Mouse (Mus musculus) heart, adult 18-20 months (tissue): Measurements from ENCODE around the gene Tmem274. TPM values are rescaled to one million over a fixed set of nuclear protein-coding genes. Genes with fewer than 3 reads are reported as not detected.
"Not testable (repeated sequence)": the region's sequence is repeated elsewhere in the genome, so short reads cannot be mapped to it uniquely, and the experiment has no call there.

Source experiments
- DNase-seq, 2 experiments: peaks; one replicate each; pipeline ENCODE4 v3.0.0; 2021 to 2022; ENCODE audit warnings: mixed read lengths in 1 of 2
- long read RNA-seq, 2 experiments: library from polyadenylated mRNA; stranded (forward); transcript quantifications; one replicate each; pipeline ENCODE4 v2.0.0; 2021
- total RNA-seq, 2 experiments: library from RNA; stranded (reverse); gene quantifications; 2 replicates each; pipeline ENCODE4 v1.2.3; 2021

Tmem274 gene
- not detected for total RNA-seq
- long read RNA-seq, experiment 1: 0 reads
- long read RNA-seq, experiment 2: 0 reads

DNA sequence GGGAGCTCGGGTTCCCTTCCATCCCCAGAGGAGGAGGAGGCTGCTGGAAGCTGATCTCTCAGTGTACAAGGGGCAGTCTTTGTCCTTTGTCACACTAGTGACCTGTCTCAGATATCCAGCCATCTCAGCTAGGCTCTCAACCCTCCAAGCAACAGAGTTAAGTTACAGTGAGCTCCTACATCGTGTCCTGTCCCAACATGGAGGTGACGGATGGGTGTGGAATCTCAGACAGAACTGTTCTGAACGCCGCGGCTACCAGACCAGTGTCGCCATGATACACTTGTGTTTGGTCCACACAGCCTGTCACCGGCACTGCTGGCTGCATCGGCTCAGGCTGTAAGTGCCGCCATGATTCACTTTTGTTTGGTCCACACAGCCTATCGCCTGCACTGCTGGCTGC lies at the start of gene Tmem274:
Tmem274 (plus strand) TSS at position 301 of the 400 bp plus-strand sequence.
- no peak for DNase-seq

DNA sequence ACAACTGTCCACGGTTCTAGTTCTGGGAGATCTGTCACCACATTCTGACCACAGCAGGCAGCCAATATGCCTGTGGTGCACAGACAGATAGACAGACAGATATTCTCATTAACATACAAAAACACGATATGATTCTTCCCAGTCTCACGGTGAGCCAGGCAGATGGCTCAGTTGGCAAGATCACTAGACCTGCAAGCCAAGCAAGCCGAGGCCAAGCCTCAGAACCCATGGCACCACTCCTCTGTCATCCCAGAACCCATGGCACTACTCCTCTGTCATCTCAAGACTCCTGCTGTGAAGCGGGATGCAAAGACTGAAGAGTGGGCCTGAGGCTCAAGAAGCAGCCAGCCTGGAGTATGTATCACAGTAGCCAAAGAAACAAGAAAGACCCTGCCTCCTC lies 47.6 kb upstream of the Tmem274 start:
- DNase-seq: no peak

DNA sequence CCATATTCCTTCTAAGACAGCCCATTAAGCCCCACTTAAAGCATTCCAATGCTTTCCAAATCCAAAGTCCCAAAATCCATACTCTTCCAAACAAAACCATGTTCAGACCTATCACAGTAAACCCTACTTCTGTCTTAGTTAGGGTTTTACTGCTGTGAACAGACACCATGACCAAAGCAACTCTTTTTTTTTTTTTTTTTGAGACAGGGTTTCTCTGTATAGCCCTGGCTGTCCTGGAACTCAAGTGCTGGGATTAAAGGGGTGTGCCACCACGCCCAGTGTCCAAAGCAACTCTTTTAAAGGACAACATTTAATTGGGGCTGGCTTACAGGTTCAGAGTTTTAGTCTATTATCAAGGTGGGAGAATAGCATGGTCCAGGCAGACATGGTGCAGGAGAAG lies 45.3 kb upstream of the Tmem274 start:
- not testable (repeated sequence) for DNase-seq

DNA sequence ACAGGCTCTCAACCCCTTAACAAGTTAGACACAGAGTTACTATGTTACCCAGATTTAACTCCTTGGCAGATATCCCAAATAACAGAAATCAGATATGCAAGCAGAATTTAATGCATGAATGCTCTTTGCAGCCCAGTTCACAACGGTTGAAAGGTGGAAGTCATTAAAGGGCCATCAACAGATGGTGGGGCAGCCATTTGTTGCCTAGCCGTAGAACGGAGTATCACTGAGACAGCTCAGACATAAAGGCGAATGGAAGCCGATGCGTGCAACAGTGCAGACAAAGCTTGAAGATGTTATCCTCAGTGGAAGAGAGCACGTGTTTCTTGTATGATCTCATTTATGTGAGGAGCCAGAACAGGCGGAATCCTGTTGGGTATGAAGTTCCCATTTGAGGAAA lies 36.6 kb upstream of the Tmem274 start:
- DNase-seq: no peak

DNA sequence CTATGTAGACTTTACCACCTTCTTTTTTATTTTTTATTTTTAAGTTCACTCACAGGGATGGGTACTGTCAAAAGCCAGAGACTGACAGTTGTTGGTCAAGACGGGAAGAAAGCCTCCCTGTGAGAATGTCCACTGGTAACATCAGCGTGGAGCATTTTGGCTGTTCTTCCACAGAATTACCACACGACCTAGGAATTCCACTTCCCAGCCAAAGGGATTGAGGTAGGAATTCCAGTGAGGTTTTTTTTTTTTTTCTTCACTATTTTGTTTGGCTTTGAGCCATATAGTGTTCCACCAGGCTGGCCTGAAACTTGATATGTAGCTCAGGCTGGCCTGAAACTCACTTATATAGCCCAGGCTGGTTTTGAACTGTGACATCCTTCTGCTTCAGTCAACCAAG lies 34.7 kb upstream of the Tmem274 start:
- peak; percentile 58 to 67 for DNase-seq

DNA sequence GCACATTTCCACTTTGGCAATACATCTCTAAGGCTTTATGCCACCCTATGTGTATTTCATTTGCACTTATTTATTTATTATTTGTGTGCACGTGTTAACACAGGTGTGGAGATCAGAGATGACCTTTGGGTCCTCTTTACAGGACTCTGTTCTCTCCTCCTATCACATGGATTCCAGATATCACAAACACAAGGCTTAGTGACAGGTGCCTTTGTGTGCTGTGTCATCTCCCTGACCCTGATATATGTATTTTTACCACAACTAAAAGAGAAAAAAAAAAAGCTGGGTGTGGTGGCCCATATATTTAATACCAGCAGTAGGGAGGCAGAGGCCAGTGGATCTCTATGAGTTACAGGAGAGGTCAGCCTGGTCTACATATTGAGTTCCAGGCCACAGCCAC lies 32.7 kb upstream of the Tmem274 start:
- no peak for DNase-seq

DNA sequence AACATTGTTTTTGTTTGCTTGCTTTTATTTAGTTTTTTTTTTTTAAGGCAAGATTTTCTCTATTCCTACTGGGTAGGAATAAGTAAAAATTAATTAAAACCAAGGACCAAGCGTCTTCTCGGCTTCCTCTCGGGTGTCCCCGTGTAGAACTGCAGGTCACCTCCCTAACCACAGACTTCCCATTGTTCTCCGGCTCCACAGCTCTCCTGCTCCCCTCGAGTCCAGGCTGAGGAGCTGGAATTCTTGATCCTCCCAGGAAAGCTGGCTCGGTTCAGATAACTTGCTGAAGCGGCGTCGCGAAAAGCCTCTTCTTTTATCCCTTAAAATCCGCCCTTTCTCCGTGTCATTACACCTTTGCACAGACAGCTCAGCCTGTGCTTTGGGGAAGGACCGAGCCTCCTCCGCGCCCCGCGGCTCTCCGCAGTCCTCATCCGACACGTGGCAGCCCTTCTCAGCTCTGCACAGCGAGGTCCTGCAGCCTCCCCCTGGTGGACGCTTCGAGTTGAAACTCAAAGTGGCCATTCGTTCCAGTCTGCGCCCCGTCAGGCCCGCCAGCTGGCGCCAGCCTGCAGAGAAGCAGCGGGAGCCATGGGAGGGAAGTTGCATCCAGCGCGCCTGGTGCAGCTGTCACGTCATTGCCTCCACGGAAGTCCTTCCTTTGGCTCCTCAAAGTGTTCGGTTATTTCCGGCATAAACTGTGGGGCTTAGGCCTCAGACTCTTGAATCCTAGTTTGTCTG lies 32.0 kb upstream of the Tmem274 start:
- peak; percentile 89 to 95 for DNase-seq

DNA sequence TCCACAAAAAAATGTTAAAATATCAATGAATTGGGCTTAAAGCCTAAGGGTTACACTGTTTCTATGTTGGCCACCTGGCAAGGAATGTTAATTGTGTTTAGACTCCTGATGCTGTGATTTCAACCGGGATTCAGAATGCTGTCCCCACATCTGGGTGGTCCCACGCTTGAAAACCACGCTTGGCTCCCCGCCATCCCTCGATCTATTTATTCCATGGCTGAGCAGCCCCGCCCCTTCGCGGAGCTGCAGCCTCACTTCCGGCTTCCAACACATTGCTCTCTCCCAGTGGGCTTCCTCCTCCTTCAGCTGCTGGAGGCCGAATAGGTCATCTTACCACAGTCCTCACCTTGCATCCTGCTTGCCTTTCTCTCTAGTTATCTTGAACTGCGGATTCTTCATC lies 31.3 kb upstream of the Tmem274 start:
- peak; percentile 46 to 57 for DNase-seq

DNA sequence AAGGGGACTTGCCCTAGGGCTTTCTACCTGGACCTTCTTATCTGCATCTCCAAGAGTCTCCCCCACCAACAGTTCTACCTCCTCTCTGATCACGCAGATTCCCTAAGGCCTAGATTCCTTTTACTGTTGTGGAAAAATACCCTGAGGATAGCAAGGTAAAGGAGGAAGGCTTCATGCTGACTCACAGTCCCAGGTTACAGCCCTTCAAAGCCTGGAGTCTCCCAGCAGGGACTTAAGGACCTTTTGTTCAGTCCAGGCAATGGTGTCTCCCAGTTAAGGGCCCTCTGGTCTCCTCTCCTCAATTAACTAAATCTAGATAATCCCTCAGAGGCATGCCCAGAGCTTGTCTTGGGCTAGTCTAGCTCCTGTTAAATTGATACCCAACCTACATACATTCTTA lies 30.9 kb upstream of the Tmem274 start:
- DNase-seq: no peak

DNA sequence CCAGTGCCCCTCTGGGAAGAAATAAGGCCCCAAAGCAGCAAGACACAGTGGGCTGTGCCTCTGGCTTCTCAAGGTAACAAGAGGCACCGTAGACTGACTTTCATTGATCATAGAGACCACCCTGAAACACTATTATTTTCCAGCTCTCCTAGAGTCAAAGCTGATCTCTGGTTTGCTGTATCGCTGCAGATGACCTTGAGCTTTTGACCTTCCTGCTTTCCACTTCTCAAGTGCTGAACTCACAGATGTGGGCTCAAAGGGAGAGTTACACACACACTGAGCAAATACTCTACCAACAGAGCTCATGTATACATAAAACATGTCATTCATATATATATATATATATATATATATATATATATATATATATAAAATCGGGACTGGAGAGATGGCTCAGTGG lies 26.5 kb upstream of the Tmem274 start:
- DNase-seq: no peak

DNA sequence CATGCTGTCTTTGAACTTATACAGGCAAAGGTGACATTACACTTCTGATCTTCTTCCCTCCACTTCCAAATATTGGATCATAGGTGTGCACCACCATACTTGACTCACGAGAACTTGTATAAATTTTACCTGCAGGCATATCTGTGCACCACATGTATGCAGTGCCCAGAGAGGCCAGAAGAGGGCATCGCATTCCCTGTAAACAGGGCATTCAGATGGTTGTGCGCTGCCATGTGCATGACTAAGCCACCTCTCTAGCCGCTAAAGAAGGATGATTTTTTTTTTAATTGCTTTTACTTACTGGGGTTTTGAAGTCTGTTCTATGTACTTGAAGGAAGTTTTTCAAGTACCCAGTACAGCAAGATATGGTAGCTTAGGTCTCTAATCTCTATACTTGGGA lies 23.5 kb upstream of the Tmem274 start:
- DNase-seq: peak; percentile 32 to 57

DNA sequence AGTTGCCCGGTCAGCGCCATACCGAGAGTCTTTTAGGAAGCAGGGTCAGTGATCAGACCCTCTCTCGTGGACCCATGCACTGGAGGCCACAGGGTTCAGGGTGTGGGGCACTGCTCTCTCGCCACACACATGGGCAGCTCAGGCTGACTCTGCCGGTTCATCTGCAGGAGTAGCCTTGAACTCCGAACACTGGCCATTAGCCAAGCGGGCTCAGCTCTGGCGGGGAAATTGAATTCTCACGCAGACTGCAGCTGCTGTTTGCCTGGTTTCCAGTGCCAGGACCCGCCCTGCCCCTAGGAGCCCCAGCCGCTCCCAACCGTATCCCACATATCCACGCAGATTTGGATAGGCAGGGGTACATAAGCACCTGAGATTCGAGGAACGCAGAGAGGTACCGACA lies 22.9 kb upstream of the Tmem274 start:
- DNase-seq: peak in 1 of 2 experiments; percentile 27

DNA sequence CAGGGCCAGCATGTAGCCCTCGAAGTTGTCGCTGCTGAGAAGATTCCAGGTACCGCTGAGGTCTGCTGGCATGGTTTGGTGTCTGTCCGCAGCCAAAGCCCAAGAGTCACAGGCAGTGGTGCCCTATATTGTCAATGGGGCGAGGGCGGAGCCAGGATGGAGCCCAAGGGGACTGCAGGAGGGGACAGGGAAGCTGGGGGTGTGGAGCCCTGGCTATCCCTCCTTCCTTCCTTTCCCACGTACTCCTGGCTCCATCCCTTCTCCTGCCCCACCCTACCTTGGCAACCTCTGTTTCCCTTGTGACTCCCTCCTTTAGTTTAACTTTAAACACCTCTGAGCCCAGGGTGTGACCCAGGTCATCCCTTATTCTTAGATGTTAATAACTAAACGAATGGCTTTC lies 22.3 kb upstream of the Tmem274 start, which contains the start of gene Rbp7:
Rbp7 (minus strand) TSS at position 100 of the 400 bp plus-strand sequence.
- peak in 1 of 2 experiments; percentile 76 for DNase-seq

DNA sequence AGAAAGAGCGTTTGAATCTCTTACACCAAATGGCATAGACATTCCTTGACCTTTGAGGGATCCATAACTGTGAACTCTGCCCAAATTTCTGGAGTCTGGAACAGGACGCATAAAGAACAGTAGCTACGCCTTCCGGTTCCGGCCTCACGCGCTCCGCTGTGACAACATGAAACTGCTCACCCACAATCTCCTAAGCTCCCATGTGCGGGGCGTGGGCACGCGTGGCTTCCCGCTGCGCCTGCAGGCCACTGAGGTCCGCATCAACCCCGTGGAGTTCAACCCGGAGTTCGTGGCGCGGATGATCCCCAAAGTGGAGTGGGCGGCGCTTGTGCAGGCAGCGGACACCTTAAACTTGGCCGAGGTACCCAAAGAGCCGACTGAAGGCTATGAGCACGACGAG lies 20.0 kb upstream of the Tmem274 start:
- DNase-seq: not testable (repeated sequence)

DNA sequence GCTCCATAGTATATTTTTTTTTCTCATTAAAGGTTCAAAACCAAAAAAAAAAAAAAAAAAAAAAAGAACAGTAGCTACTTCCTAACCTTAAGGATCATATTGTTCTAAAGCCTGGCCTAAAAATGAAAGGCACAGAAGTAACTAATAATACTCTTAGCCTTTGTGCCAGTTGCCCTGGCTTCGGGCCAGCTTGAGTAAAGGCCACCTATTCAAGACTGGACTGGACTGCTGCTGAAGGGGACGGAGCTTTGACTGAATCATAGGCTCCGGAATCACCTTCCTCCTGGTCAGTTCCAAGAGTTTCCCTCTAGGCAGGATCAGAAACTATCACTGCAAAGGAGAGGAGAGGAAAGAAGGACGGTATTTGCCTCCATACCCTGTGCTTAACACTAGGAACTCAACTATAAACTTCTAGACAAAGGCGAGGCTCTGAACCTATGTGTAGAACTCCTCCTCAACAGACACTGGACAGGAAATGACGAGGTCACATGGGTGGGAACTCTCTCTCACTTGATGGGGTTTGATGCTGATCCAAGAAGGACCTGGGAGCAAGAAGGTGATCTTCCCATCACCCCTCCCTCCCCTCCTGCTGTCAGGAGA lies 19.2 kb upstream of the Tmem274 start:
- peak; percentile 79 to 85 for DNase-seq

DNA sequence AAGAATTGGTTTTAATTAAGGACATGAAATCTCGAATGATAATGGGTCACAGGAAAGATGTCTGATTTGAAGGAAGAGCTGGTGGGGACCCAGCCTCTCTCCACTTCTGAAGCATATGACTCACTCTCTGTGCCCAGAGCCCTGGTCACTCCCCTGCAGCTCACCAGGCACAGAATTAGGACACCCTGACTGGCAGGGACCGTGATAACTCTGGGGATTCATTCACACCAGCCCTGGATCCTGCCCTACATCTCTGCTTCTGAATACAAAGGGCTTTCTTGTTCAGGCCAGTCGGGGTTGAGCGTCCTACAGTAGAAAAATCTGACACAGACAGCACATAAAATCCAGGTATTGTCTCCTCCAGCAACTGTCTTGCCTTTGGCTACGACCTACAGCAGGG lies 18.7 kb upstream of the Tmem274 start:
- DNase-seq: peak in 1 of 2 experiments; percentile 19

DNA sequence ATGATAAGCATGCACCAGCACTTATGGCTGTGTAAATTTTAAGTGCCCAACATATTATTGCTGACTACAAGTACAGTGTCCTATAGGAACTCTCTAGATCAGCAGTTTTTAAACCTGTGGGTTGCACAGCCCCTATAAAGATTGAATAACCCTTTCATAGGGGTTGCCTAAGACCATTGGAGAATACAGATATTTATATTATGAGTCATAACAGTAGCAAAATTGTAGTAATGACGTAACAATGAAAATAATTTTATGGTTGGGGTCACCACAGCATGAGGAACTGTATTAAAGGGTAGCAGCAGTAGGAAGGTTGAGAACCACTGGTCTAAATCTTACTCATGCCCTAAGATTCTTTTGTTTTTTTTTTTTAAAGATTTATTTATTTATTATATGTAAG lies 17.8 kb upstream of the Tmem274 start:
- DNase-seq: no peak

DNA sequence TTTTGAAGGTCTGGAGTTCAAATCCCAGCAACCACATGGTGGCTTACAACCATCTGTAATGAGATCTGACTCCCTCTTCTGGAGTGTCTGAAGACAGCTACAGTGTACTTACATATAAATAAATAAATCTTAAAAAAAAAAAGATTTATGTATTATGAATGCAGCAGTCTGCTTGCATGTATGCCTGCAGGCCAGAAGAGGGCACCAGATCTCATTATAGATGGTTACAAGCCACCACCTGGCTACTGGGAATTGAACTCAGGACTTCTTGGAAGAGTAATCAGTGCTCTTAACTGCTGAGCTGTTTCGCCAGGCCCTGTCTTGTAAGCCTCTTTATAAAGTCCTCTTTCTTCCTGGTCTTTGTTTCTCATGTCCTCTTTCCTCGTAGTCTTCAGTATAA lies 16.7 kb upstream of the Tmem274 start:
- DNase-seq: not testable (repeated sequence)

DNA sequence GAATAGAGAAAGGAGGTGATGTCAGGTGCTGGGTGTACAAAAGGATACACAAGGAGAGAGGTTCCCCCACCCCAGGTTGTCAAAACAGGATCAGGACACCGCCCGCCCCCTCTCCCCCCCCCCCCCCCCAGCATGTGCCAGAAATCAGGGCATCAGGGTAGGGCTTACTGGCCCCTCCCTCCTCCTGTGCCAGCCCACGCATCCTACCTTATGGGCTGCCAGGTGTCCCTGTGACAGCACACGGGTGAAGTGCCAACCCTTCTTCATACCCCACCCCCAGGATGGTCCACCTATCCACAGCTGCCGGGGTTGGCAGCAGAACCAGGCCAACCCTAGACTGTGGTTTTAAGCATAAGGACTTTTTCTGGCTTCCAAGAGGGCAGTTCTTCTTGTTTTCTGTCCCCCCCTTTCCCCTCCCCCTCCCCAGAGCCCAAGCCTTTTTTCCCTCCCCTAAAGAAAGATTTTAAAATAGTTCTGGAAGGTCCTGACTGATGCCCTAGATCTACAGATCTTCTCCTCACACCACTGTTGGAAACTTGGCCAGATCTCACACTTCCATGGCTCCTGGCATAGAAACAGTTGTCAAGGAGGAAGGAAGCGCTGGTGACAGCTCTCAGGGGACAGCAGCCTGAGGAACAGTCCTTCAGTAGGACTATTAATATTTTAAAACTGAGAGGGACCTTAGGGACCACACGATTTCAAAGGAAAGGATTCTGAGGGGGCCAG lies 15.4 kb upstream of the Tmem274 start:
- DNase-seq: peak; percentile 51 to 71

DNA sequence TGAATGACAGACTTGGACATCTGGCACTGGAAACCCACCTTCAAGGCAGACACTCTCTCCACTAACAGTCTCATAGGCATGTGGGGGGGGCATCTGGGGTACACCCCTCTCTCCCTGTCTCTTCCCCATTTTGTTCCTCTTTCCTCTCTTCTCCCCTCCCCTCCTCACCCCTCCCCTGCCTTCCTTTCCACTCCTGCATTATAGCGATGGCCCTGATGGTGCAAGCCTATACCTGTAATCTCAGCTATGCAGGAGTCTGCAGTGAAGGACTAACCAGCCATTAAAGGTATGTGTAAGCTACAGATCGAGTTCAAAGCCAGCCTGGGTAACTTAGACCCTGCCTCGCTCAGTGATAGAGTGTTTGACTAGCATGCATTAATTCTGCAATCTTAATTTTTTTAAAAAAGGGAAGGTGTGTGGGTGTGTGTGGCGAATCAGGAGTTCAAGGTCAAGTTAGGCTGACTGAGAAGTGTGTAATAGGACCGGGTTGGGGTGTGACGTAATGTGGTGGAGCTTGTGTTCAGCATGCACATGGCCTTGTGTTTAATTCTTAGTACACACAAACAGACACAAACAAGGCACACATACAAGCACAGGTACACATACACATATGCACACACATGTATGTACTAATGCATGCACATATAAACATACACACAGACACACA lies 14.7 kb upstream of the Tmem274 start:
- no peak for DNase-seq

DNA sequence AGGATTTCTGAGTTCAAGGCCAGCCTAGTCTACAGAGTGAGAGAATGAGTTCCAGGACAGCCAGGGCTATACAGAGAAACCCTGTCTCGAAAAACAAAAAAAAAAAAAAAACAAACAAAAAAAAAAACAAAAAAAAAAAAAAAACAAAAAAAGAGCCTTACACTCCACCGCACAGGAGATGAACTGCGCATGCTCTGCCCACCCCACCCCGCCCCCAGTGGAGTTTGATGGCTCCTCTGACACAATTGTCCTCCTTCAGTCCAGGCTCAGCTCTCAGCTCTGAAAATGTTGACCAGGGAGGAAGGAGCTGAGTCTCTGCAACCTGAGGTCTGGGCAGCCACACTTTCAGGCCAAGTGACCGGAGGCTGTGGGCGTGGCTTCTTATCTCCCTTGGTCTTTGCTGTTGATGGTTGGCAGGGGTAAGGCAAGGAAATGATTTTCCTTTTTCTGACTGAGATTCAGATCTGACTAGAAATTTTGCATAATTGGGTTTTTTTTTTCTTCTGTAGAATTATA lies 13.7 kb upstream of the Tmem274 start:
- no peak for DNase-seq

DNA sequence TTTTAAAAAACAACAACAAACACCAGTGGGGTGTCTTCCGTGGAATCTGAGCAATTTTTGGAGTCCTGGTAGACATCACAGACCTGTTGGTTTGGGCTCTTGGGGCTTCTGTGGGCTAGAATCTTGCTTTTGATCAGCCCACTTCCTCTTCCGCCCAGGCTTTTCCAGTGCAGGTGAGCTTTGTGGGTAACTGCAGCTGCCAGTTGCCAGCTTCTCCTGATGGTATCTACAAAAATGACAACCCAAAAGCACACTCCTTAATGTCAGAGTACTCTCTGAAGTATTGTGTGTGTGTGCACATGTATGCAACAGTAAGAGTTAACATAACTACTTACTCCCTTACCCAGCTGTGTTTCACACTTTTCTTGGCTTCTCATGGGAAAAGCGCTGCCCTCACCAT lies 7.6 kb upstream of the Tmem274 start:
- DNase-seq: no peak
